Mouse (Mus musculus): Measurements from ENCODE around the gene Dus3l.

DNA sequence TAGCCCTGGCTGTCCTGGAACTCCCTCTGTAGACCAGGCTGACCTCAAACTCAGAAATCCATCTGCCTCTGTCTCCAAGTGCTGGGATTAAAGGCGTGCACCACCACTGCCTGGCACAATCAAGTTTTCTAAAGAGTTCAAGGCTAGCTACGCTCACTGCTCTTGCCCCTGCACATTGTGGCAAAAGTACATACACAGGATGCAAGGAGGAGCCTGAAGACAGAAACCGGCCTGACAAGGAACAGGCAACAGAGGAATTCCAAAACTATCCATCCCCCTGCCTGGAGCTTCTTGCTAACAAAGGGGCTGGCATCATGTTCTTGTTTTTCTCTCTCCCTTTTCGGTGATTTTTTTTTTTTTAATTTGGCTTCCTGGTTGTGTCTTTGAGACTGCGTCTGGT is 20.4 kb upstream of the Dus3l start:
- TF ChIP-seq CTCF (conservative IDR thresholded peaks at IDR 0.05; ENCODE audit: low read length) (no peak), NANOG (IDR thresholded peaks at IDR 0.05; ENCODE audit: borderline replicate concordance, low read length) (no peak), POU5F1 (IDR thresholded peaks at IDR 0.05; ENCODE audit: borderline replicate concordance, low read length) (no peak)
